Mouse (Mus musculus) ES-E14 (cell line): ENCODE measurements around the gene Il1rap. TPM values are rescaled to one million over a fixed set of nuclear protein-coding genes. Genes with fewer than 3 reads are reported as not detected.

ENCODE experiments used
- DNase-seq: peaks from one replicate; pipeline ENCODE4 v3.0.0-alpha.2; 2013; ENCODE audit warnings: low read depth, low spot score
- H3K27ac ChIP-seq: 2 replicates; pipeline ENCODE4 v1.5.1; 2012; ENCODE audit warnings: low read depth, mild to moderate bottlenecking, low read length, moderate library complexity, mixed read lengths; ENCODE audit not compliant: poor library complexity, insufficient read depth, severe bottlenecking
- H3K36me3 ChIP-seq: 2 replicates; pipeline ENCODE4 v1.6.1; 2012; ENCODE audit warnings: mild to moderate bottlenecking, low read length, moderate library complexity, mixed read lengths; ENCODE audit not compliant: control insufficient read depth, poor library complexity, insufficient read depth, severe bottlenecking
- H3K4me1 ChIP-seq, 2 experiments: fragments of 150-350 bp in 1 of 2; sonication (generic) in 1 of 2; 2 replicates each; pipeline ENCODE4 v1.6.1; 2012; ENCODE audit warnings: low read length in 2 of 2, mild to moderate bottlenecking in 1 of 2, mixed read lengths in 1 of 2; ENCODE audit not compliant: control insufficient read depth in 2 of 2, insufficient read depth in 2 of 2, poor library complexity in 1 of 2
- H3K4me3 ChIP-seq, 2 experiments: fragments of 150-350 bp in 1 of 2; sonication (generic) in 1 of 2; 2 replicates each; pipeline ENCODE4 v1.5.1; 2012; ENCODE audit warnings: low read length in 2 of 2, low read depth in 1 of 2, mild to moderate bottlenecking in 1 of 2, mixed read lengths in 1 of 2; ENCODE audit not compliant: insufficient read depth in 1 of 2, poor library complexity in 1 of 2, severe bottlenecking in 1 of 2
- H3K9ac ChIP-seq: 2 replicates; pipeline ENCODE4 v1.6.1; 2012; ENCODE audit warnings: low read depth, mild to moderate bottlenecking, low read length, mixed read lengths; ENCODE audit not compliant: poor library complexity, insufficient read depth, severe bottlenecking
- H3K9me3 ChIP-seq: fragments of 150-350 bp; sonication (generic); 2 replicates; pipeline ENCODE4 v1.6.1; 2012; ENCODE audit warnings: low read depth, mild to moderate bottlenecking, low read length; ENCODE audit not compliant: control insufficient read depth, insufficient read depth
- CHD2 ChIP-seq: IDR thresholded peaks from 2 replicates; pipeline ENCODE4 v1.6.1; 2014; ENCODE audit warnings: mild to moderate bottlenecking, low read depth, low read length, inconsistent platforms
- HCFC1 ChIP-seq: IDR thresholded peaks from 2 replicates; pipeline ENCODE4 v1.6.1; 2012; ENCODE audit warnings: low read length, inconsistent platforms, borderline replicate concordance; ENCODE audit not compliant: insufficient read depth
- MAFK ChIP-seq: IDR thresholded peaks from 2 replicates; pipeline ENCODE4 v1.6.1; 2014; ENCODE audit warnings: mild to moderate bottlenecking, low read depth, low read length, inconsistent platforms; ENCODE audit not compliant: insufficient read depth
- ZC3H11A ChIP-seq: IDR thresholded peaks from 2 replicates; pipeline ENCODE4 v1.6.1; 2012; ENCODE audit warnings: low read depth, mild to moderate bottlenecking, inconsistent platforms, low read length, borderline replicate concordance
- ZNF384 ChIP-seq: IDR thresholded peaks from 2 replicates; pipeline ENCODE4 v1.6.1; 2012; ENCODE audit warnings: low read depth, low read length, inconsistent platforms
- in situ Hi-C, 2 experiments: fragments of 600-800 bp; cut with MboI; formaldehyde crosslinking; loops; one replicate each; pipeline ENCODE4 v1.15.1; 2025; ENCODE audit warnings: low sequenced_read_pairs in 2 of 2, inconsistent platforms in 1 of 2; ENCODE audit not compliant: unreplicated experiment in 2 of 2
- total RNA-seq: library from RNA; depleted of rRNA; stranded (reverse); fragments of 300-350 nt; gene quantifications from 2 replicates; pipeline ENCODE4 v1.2.3, GENCODE M21; 2012; rRNA removed

Gene Il1rap
- 2.9 and 4.3 TPM in 2 replicates for total RNA-seq

- Histone ChIP-seq H3K9ac (peak within 1 kb of the TSS; percentile 63), H3K4me3 (peak within 1 kb of the TSS; percentile 70 to 76), H3K4me1 (no peaks in the 10 kb centered on the region), H3K9me3 (no peaks in the 10 kb centered on the region), H3K36me3 (no peaks in the 10 kb centered on the region), H3K27ac (no peak within 1 kb of the TSS)
- TF ChIP-seq CHD2 (no peak), ZC3H11A (no peak), HCFC1 (no peak), MAFK (no peak), ZNF384 (no peak)
- in situ Hi-C loops, result no loop called here
- peak; percentile 73 for DNase-seq
These were observed at the start of gene Il1rap for GRCm38 (mm10) chr16:26581048-26581912. Il1rap (plus strand) TSS chr16:26581704.

- DNase-seq, result no peak
- Histone ChIP-seq H3K36me3 (no peaks in the 10 kb centered on the region), H3K9ac (no peak overlapping the region), H3K9me3 (no peaks in the 10 kb centered on the region), H3K27ac (no peak overlapping the region), H3K4me3 (no peak overlapping the region), H3K4me1 (peaks cover 0 to 1% of the 10 kb centered on the region in 2 experiments; a peak in 1 of 4 replicates)
- TF ChIP-seq ZNF384, result no peak
- TF ChIP-seq MAFK, result no peak
- TF ChIP-seq HCFC1, result no peak
- TF ChIP-seq CHD2, result no peak
- TF ChIP-seq ZC3H11A, result no peak
- in situ Hi-C loops, result no loop called here
These were observed 49.2 kb upstream of the Il1rap start for GRCm38 (mm10) chr16:26532287-26532686.

- in situ Hi-C loops, result no loop called here
- H3K36me3 ChIP-seq, result no peaks in the 10 kb centered on the region
- TF ChIP-seq ZC3H11A (no peak), MAFK (no peak), ZNF384 (no peak), CHD2 (no peak), HCFC1 (no peak)
- no peak overlapping the region for H3K27ac ChIP-seq
- H3K9me3 ChIP-seq, result no peaks in the 10 kb centered on the region
- no peak for DNase-seq
- no peak overlapping the region for H3K4me3 ChIP-seq
- H3K9ac ChIP-seq, result no peak overlapping the region
- no peaks in the 10 kb centered on the region for H3K4me1 ChIP-seq
These were observed 35.2 kb upstream of the Il1rap start for GRCm38 (mm10) chr16:26546170-26546878.

- Histone ChIP-seq H3K27ac (no peak overlapping the region), H3K9me3 (no peaks in the 10 kb centered on the region), H3K9ac (no peak overlapping the region), H3K4me1 (no peaks in the 10 kb centered on the region), H3K4me3 (no peak overlapping the region), H3K36me3 (no peaks in the 10 kb centered on the region)
- TF ChIP-seq HCFC1, result no peak
- TF ChIP-seq MAFK, result no peak
- TF ChIP-seq ZC3H11A, result no peak
- no peak for TF ChIP-seq ZNF384
- TF ChIP-seq CHD2, result no peak
- DNase-seq, result no peak
- in situ Hi-C loops, result no loop called here
These were observed 34.7 kb upstream of the Il1rap start for GRCm38 (mm10) chr16:26546879-26547206.
